Mouse (Mus musculus) stomach, embryonic 14.5 days (tissue): Measurements from ENCODE around the gene Ptcd2. TPM values are rescaled to one million over a fixed set of nuclear protein-coding genes. Genes with fewer than 3 reads are reported as not detected.
"Not testable (repeated sequence)": the region's sequence is repeated elsewhere in the genome, so short reads cannot be mapped to it uniquely, and the experiment has no call there.

Experiments
- ATAC-seq: fragments of 200-750 bp; cut with Nextera tagmentation; 2 replicates; pipeline ENCODE4 v1.8.0; 2017; ENCODE audit warnings: low read depth, moderate TSS enrichment; ENCODE audit not compliant: insufficient number of reproducible peaks, insufficient read depth, low FRiP score
- H3K27ac ChIP-seq: fragments of 300-500 bp; sonication (generic); 2 replicates; pipeline ENCODE4 v1.5.1; 2014; ENCODE audit warnings: mild to moderate bottlenecking, low read length, moderate library complexity, mixed read lengths
- H3K27me3 ChIP-seq: fragments of 300-500 bp; sonication (generic); 2 replicates; pipeline ENCODE4 v1.6.1; 2014; ENCODE audit warnings: low read length, control low read depth, mixed read lengths; ENCODE audit not compliant: control insufficient read depth, insufficient read depth
- H3K36me3 ChIP-seq: fragments of 300-500 bp; sonication (generic); 2 replicates; pipeline ENCODE4 v1.6.1; 2014; ENCODE audit warnings: mild to moderate bottlenecking, control low read depth, low read length, moderate library complexity, mixed read lengths; ENCODE audit not compliant: control insufficient read depth, insufficient read depth
- H3K4me1 ChIP-seq: fragments of 300-500 bp; sonication (generic); 2 replicates; pipeline ENCODE4 v1.6.1; 2014; ENCODE audit warnings: low read length, control low read depth, mixed read lengths; ENCODE audit not compliant: control insufficient read depth, insufficient read depth
- H3K4me2 ChIP-seq: fragments of 300-500 bp; sonication (generic); replicated peaks from 2 replicates; pipeline ENCODE4 v1.6.1; 2014; ENCODE audit warnings: low read depth, low read length, control low read depth
- H3K4me3 ChIP-seq: fragments of 300-500 bp; sonication (generic); 2 replicates; pipeline ENCODE4 v1.5.1; 2014; ENCODE audit warnings: low read depth, low read length, control low read depth
- H3K9ac ChIP-seq: fragments of 300-500 bp; sonication (generic); replicated peaks from 2 replicates; pipeline ENCODE4 v1.6.1; 2014; ENCODE audit warnings: low read depth, mild to moderate bottlenecking, control low read depth, low read length, moderate library complexity, mixed read lengths
- H3K9me3 ChIP-seq: fragments of 300-500 bp; sonication (generic); 2 replicates; pipeline ENCODE4 v1.6.1; 2016; ENCODE audit warnings: low read depth, low read length, control low read depth; ENCODE audit not compliant: control insufficient read depth
- WGBS: fragments of 180-500 bp; shearing (Covaris S2); extraction: QIAGEN DNeasy Blood & Tissue Kit; methylation state at CpG from one replicate; pipeline ENCODE4 v1.1.7; 2014; 5-methylcytosine and 5-hydroxymethylcytosine counted together
- polyA plus RNA-seq: library from polyadenylated mRNA; unstranded; fragments of >200 nt; fragmentation: Nextera tagmentation; extraction: Ambion mirVana; gene quantifications from 2 replicates; pipeline ENCODE4 v1.2.1, GENCODE M21; 2014

The Ptcd2 gene
- polyA plus RNA-seq, 1 experiment from 2014 or later = 44.7 TPM

GRCm38 (mm10) chr13:99351596-99351995 is 7.1 kb upstream of the Ptcd2 start:
- no peak overlapping the region for H3K9ac ChIP-seq
- peaks cover 17% of the 10 kb centered on the region for H3K36me3 ChIP-seq
- H3K4me1 ChIP-seq = peaks cover 9% of the 10 kb centered on the region; the same call in 1 of the 2 replicates
- H3K4me2 ChIP-seq = no peak overlapping the region
- H3K9me3 ChIP-seq = no peaks in the 10 kb centered on the region
- H3K27me3 ChIP-seq = no peaks in the 10 kb centered on the region
- 81% methylated on average over 3 of the region's 3 CpGs for WGBS
- no peak for ATAC-seq
- no peak overlapping the region for H3K4me3 ChIP-seq
- H3K27ac ChIP-seq = no peak overlapping the region

- no peak overlapping the region for H3K4me3 ChIP-seq
- H3K9me3 ChIP-seq = no peaks in the 10 kb centered on the region
- no peak overlapping the region for H3K4me2 ChIP-seq
- ATAC-seq = no peak
- H3K9ac ChIP-seq = no peak overlapping the region
- H3K27me3 ChIP-seq = no peaks in the 10 kb centered on the region
- peaks cover 17% of the 10 kb centered on the region for H3K36me3 ChIP-seq
- no peak overlapping the region for H3K27ac ChIP-seq
- WGBS = 41% methylated on average over 8 of the region's 8 CpGs
- H3K4me1 ChIP-seq = peaks cover 9% of the 10 kb centered on the region; the same call in 1 of the 2 replicates
Measured at GRCm38 (mm10) chr13:99351186-99351585, 6.7 kb upstream of the Ptcd2 start.

- Histone ChIP-seq H3K27me3 (no peaks in the 10 kb centered on the region), H3K4me2 (no peak overlapping the region), H3K27ac (no peak overlapping the region), H3K36me3 (peaks cover 17% of the 10 kb centered on the region), H3K4me1 (peaks cover 11% of the 10 kb centered on the region), H3K9me3 (no peaks in the 10 kb centered on the region), H3K9ac (no peak overlapping the region), H3K4me3 (no peak overlapping the region)
- ATAC-seq = no peak
- 87% methylated on average over 6 of the region's 6 CpGs for WGBS
Measured at GRCm38 (mm10) chr13:99350009-99350408, 5.5 kb upstream of the Ptcd2 start.

- peak overlapping the region; percentile 57 for H3K9ac ChIP-seq
- peaks cover 36% of the 10 kb centered on the region for H3K36me3 ChIP-seq
- no peaks in the 10 kb centered on the region for H3K27me3 ChIP-seq
- peak overlapping the region; percentile 81 for H3K4me3 ChIP-seq
- H3K4me2 ChIP-seq = peak overlapping the region; percentile 77
- peak; percentile 61; the same call in 1 of the 2 replicates for ATAC-seq
- 1% methylated on average over 30 of the region's 30 CpGs for WGBS
- no peaks in the 10 kb centered on the region for H3K9me3 ChIP-seq
- peak overlapping the region; percentile 83 for H3K27ac ChIP-seq
- peaks cover 16% of the 10 kb centered on the region for H3K4me1 ChIP-seq
Measured at GRCm38 (mm10) chr13:99343876-99344598, 468 bp downstream of the Ptcd2 start.

GRCm38 (mm10) chr13:99341504-99341903 is 3.0 kb downstream of the Ptcd2 start:
- no peaks in the 10 kb centered on the region for H3K27me3 ChIP-seq
- peaks cover 33% of the 10 kb centered on the region for H3K36me3 ChIP-seq
- no peak overlapping the region for H3K4me2 ChIP-seq
- H3K4me3 ChIP-seq = no peak overlapping the region
- peaks cover 16% of the 10 kb centered on the region for H3K4me1 ChIP-seq
- H3K27ac ChIP-seq = no peak overlapping the region
- no peaks in the 10 kb centered on the region for H3K9me3 ChIP-seq
- WGBS = 96% methylated on average over 6 of the region's 6 CpGs
- ATAC-seq = no peak
- H3K9ac ChIP-seq = no peak overlapping the region

- no peak overlapping the region for H3K4me2 ChIP-seq
- H3K9me3 ChIP-seq = no peaks in the 10 kb centered on the region
- H3K36me3 ChIP-seq = peaks cover 53% of the 10 kb centered on the region
- 79% methylated on average over 6 of the region's 6 CpGs for WGBS
- ATAC-seq = no peak
- no peaks in the 10 kb centered on the region for H3K27me3 ChIP-seq
- H3K4me1 ChIP-seq = no peaks in the 10 kb centered on the region
- H3K4me3 ChIP-seq = no peak overlapping the region
- no peak overlapping the region for H3K9ac ChIP-seq
- no peak overlapping the region for H3K27ac ChIP-seq
Measured at GRCm38 (mm10) chr13:99337510-99337909, 7.0 kb downstream of the Ptcd2 start.

- no peak for ATAC-seq
- H3K36me3 ChIP-seq = peaks cover 72% of the 10 kb centered on the region
- no peak overlapping the region for H3K27ac ChIP-seq
- no peak overlapping the region for H3K4me2 ChIP-seq
- no peak overlapping the region for H3K9ac ChIP-seq
- H3K9me3 ChIP-seq = no peaks in the 10 kb centered on the region
- H3K4me3 ChIP-seq = no peak overlapping the region
- no peaks in the 10 kb centered on the region for H3K27me3 ChIP-seq
- WGBS = 73% methylated on average over 4 of the region's 4 CpGs
- H3K4me1 ChIP-seq = no peaks in the 10 kb centered on the region
Measured at GRCm38 (mm10) chr13:99331255-99331654, 13.2 kb downstream of the Ptcd2 start.

- H3K9ac ChIP-seq, H3K4me3 ChIP-seq, H3K4me2 ChIP-seq, H3K27ac ChIP-seq, H3K9me3 ChIP-seq, H3K27me3 ChIP-seq, ATAC-seq, H3K4me1 ChIP-seq: not testable (repeated sequence)
- 87% methylated on average over 8 of the region's 8 CpGs for WGBS
- peaks cover 71% of the 10 kb centered on the region for H3K36me3 ChIP-seq
Measured at GRCm38 (mm10) chr13:99324337-99324685, 20.2 kb downstream of the Ptcd2 start.
